Mouse (Mus musculus): Measurements from ENCODE around the gene Bace1.

DNA sequence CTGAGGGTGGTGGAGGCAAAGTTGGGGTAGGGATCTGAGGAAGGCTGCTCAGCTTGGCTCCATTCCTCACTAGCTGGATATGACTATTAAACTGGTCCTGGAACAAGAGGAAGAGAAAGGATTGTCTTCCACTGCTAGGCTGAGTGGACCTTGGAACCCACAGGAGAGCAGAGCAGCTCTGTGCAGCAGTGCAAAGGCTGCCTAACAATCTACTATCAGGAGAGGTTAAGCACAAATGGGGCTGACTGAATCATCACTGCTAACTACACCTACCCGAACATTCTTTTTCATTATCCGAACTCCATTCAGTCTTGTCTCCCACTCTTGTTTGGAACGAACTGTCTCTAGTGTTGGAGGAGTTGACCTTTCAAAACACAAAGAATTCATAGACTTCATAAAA is 30.8 kb downstream of the Bace1 start:
- no peak for TF ChIP-seq POLR2A (IDR thresholded peaks at IDR 0.05; ENCODE audit: control insufficient read depth, extremely low read depth, insufficient read depth, low read length, poor library complexity)
- no peak for TF ChIP-seq CTCF (IDR thresholded peaks at IDR 0.05; ENCODE audit: borderline replicate concordance, control insufficient read depth, extremely low read depth, insufficient read depth, low read length, poor library complexity)

All from thymus, adult 2 months (tissue).